Mouse (Mus musculus): ENCODE results near the gene Paxbp1. TPM values are rescaled to one million over a fixed set of nuclear protein-coding genes. Genes with fewer than 3 reads are reported as not detected.

Paxbp1 gene
- polyA plus RNA-seq, 1 experiment from 2014 or later: 71.6 TPM

GRCm38 (mm10) chr16:90988665-90989064 lies 55.7 kb downstream of the Paxbp1 start:
- DNase-seq (ENCODE audit: low spot score): no peak
- Histone ChIP-seq H3K9me3 (ENCODE audit: control insufficient read depth, low read length) (no peaks in the 10 kb centered on the region), H3K4me3 (replicated peaks; ENCODE audit: low read length) (no peak overlapping the region), H3K4me2 (replicated peaks) (no peak overlapping the region), H3K27me3 (ENCODE audit: control insufficient read depth, insufficient read depth, low read length) (no peaks in the 10 kb centered on the region), H3K4me1 (replicated peaks; ENCODE audit: control insufficient read depth, insufficient read depth, low read length) (no peaks in the 10 kb centered on the region), H3K36me3 (replicated peaks; ENCODE audit: control insufficient read depth, insufficient read depth) (peaks cover 59% of the 10 kb centered on the region), H3K27ac (no peak overlapping the region), H3K9ac (no peak overlapping the region)
- ATAC-seq (ENCODE audit: low FRiP score): no peak
- WGBS: 91% methylated on average over 3 of the region's 3 CpGs

- no peaks in the 10 kb centered on the region for H3K9me3 ChIP-seq (ENCODE audit: control insufficient read depth, low read length)
- no peak for DNase-seq (ENCODE audit: low spot score)
- H3K9ac ChIP-seq: no peak overlapping the region
- H3K27ac ChIP-seq: no peak overlapping the region
- H3K4me1 ChIP-seq (replicated peaks; ENCODE audit: control insufficient read depth, insufficient read depth, low read length): no peaks in the 10 kb centered on the region
- no peak for ATAC-seq (ENCODE audit: low FRiP score)
- no peak overlapping the region for H3K4me3 ChIP-seq (replicated peaks; ENCODE audit: low read length)
- no peak overlapping the region for H3K4me2 ChIP-seq (replicated peaks)
- peaks cover 54% of the 10 kb centered on the region for H3K36me3 ChIP-seq (replicated peaks; ENCODE audit: control insufficient read depth, insufficient read depth)
- WGBS: 94% methylated on average over 8 of the region's 8 CpGs
- H3K27me3 ChIP-seq (ENCODE audit: control insufficient read depth, insufficient read depth, low read length): no peaks in the 10 kb centered on the region
These were observed 56.3 kb downstream of the Paxbp1 start for GRCm38 (mm10) chr16:90988039-90988438.

- Histone ChIP-seq H3K27ac (no peak overlapping the region), H3K9ac (no peak overlapping the region), H3K27me3 (ENCODE audit: control insufficient read depth, insufficient read depth, low read length) (no peaks in the 10 kb centered on the region), H3K4me2 (replicated peaks) (no peak overlapping the region), H3K9me3 (ENCODE audit: control insufficient read depth, low read length) (no peaks in the 10 kb centered on the region), H3K36me3 (replicated peaks; ENCODE audit: control insufficient read depth, insufficient read depth) (peaks cover 76% of the 10 kb centered on the region), H3K4me1 (replicated peaks; ENCODE audit: control insufficient read depth, insufficient read depth, low read length) (no peaks in the 10 kb centered on the region), H3K4me3 (replicated peaks; ENCODE audit: low read length) (no peak overlapping the region)
- DNase-seq (ENCODE audit: low spot score): no peak
- ATAC-seq (ENCODE audit: low FRiP score): no peak
- 88% methylated on average over 6 of the region's 6 CpGs for WGBS
These were observed 73.3 kb downstream of the Paxbp1 start for GRCm38 (mm10) chr16:90971004-90971403.

GRCm38 (mm10) chr16:90966241-90966640 lies 78.1 kb downstream of the Paxbp1 start:
- no peaks in the 10 kb centered on the region for H3K9me3 ChIP-seq (ENCODE audit: control insufficient read depth, low read length)
- peaks cover 86% of the 10 kb centered on the region for H3K36me3 ChIP-seq (replicated peaks; ENCODE audit: control insufficient read depth, insufficient read depth)
- WGBS: 84% methylated on average over 4 of the region's 4 CpGs

GRCm38 (mm10) chr16:90964302-90964701 lies 80.0 kb downstream of the Paxbp1 start:
- peaks cover 86% of the 10 kb centered on the region for H3K36me3 ChIP-seq (replicated peaks; ENCODE audit: control insufficient read depth, insufficient read depth)
- no peak overlapping the region for H3K4me2 ChIP-seq (replicated peaks)
- no peaks in the 10 kb centered on the region for H3K27me3 ChIP-seq (ENCODE audit: control insufficient read depth, insufficient read depth, low read length)
- H3K4me1 ChIP-seq (replicated peaks; ENCODE audit: control insufficient read depth, insufficient read depth, low read length): no peaks in the 10 kb centered on the region
- DNase-seq (ENCODE audit: low spot score) (no peak), ATAC-seq (ENCODE audit: low FRiP score) (no peak)
- no peak overlapping the region for H3K27ac ChIP-seq
- 91% methylated on average over 10 of the region's 10 CpGs for WGBS
- H3K9me3 ChIP-seq (ENCODE audit: control insufficient read depth, low read length): no peaks in the 10 kb centered on the region
- no peak overlapping the region for H3K4me3 ChIP-seq (replicated peaks; ENCODE audit: low read length)
- no peak overlapping the region for H3K9ac ChIP-seq

More at GRCm38 (mm10) chr16:90966241-90966640, 78.1 kb downstream of the Paxbp1 start:
- H3K27me3 ChIP-seq (ENCODE audit: control insufficient read depth, insufficient read depth, low read length): no peaks in the 10 kb centered on the region
- no peak for ATAC-seq (ENCODE audit: low FRiP score)
- no peaks in the 10 kb centered on the region for H3K4me1 ChIP-seq (replicated peaks; ENCODE audit: control insufficient read depth, insufficient read depth, low read length)
- no peak for DNase-seq (ENCODE audit: low spot score)
- no peak overlapping the region for H3K4me2 ChIP-seq (replicated peaks)
- H3K27ac ChIP-seq: no peak overlapping the region
- H3K9ac ChIP-seq: no peak overlapping the region
- no peak overlapping the region for H3K4me3 ChIP-seq (replicated peaks; ENCODE audit: low read length)

Other genes starting within 250 kb of the Paxbp1 start
- 9.9 and 11.6 TPM in 2 replicates for gene Urb1, start 234.1 kb downstream of the Paxbp1 start, polyA plus RNA-seq (2014; fragmentation: Nextera tagmentation; extraction: Ambion mirVana)
- 3.1 and 3.4 TPM in 2 replicates for gene Eva1c, start 217.8 kb downstream of the Paxbp1 start, polyA plus RNA-seq (2014; fragmentation: Nextera tagmentation; extraction: Ambion mirVana)
- 49.8 and 54.0 TPM in 2 replicates for gene Cfap298, start 109.4 kb downstream of the Paxbp1 start, polyA plus RNA-seq (2014; fragmentation: Nextera tagmentation; extraction: Ambion mirVana)
- 69.2 and 75.0 TPM in 2 replicates for gene Synj1, start 33.2 kb downstream of the Paxbp1 start, polyA plus RNA-seq (2014; fragmentation: Nextera tagmentation; extraction: Ambion mirVana)
- gene 4932438H23Rik, start 50.6 kb upstream of the Paxbp1 start, polyA plus RNA-seq (2014; fragmentation: Nextera tagmentation; extraction: Ambion mirVana): 0.76 and 1.5 TPM in 2 replicates
- gene Olig2, start 180.9 kb upstream of the Paxbp1 start, polyA plus RNA-seq (2014; fragmentation: Nextera tagmentation; extraction: Ambion mirVana): 10.9 and 14.1 TPM in 2 replicates
- 93.4 and 118 TPM in 2 replicates for gene Olig1, start 225.2 kb upstream of the Paxbp1 start, polyA plus RNA-seq (2014; fragmentation: Nextera tagmentation; extraction: Ambion mirVana)